Mouse (Mus musculus): Measurements from ENCODE around the gene Tomm7.
"Not testable (repeated sequence)": the region's sequence is repeated elsewhere in the genome, so short reads cannot be mapped to it uniquely, and the experiment has no call there.

Tomm7 gene

GRCm38 (mm10) chr5:23843674-23844530, at the start of gene Tomm7:
TSS of gene Tomm7 (minus strand) at chr5:23844161.
- peak; percentile 95 to 96 for DNase-seq (ENCODE audit: low spot score in 2 of 2)

DNA sequence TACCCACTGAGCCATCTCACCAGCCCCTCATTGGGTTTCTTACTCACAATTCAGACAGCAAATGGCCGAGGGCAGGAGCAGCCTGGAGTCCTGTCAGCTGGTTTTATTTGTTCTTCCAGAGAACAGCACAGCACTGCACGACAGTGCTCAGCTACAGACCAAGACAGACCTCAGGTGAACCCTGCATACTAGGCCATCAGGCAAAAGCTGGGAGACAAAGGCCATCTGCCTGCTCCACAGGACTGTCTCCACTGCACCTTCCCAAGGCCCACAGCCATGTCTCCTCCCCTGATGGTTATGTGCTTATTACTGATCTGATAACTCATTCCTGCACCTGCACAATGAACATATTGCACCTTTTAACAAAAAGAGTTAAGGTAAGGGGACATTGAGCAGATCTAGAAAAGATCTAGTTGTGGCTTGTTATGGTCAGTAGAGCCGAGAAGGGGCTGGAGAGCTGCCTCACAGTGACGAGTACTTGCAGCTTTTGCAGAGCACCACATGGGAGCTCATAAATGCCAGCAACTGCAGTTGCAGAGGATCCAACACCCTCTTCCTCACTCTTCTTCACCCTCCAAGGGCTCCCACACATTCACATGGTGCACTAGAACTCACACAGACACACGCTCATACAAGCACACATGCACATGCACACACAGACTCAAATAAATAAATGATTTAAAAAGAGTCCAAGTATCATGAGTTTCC, 49.3 kb upstream of the Tomm7 start:
- no peak for DNase-seq (ENCODE audit: low spot score in 2 of 2)

GRCm38 (mm10) chr5:23890734-23891133, 46.8 kb upstream of the Tomm7 start:
- peak in 1 of 2 experiments; percentile 55 for DNase-seq (ENCODE audit: low spot score in 2 of 2)

GRCm38 (mm10) chr5:23889461-23889860, 45.5 kb upstream of the Tomm7 start:
- no peak for DNase-seq (ENCODE audit: low spot score in 2 of 2)

DNA sequence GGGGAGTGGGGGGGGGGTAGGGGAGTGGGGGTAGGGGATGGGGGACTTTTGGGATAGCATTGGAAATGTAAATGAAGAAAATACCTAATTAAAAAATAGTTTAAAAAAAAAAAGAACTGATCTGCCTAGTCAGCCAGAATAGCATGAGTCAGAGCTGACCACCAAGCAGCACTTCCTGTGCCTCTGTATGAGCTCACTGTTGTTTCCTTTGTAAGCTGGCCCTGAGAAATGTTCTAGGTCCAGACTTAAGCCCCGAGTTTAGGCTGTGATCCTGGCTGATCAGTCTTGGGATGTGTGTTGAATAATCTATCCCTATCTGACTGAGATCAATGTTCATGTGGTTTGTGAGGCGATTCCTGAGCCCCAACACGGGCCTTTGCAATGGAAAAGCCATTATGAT, 43.1 kb upstream of the Tomm7 start:
- no peak for DNase-seq (ENCODE audit: low spot score in 2 of 2)

GRCm38 (mm10) chr5:23874457-23874856, 30.5 kb upstream of the Tomm7 start:
- no peak for DNase-seq (ENCODE audit: low spot score in 2 of 2)

DNA sequence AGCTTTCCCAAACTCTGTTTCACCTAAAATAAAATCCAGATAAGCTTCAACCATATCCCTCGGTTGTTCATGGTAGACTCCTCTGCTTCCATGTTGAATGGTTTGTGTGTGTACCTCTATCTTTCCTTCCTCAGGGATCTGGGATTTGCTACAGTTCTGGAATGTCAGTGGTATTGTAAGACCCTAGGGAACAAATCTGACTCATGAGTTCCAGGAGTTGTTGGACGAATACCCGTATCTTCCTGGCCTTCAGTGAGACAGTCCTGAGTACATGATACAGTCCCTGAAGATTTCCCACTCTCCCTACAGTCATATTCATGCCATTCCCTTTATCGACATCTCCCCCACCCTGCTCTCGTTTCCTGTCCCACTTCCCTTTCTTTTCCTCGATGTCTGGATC, 28.6 kb upstream of the Tomm7 start:
- DNase-seq (ENCODE audit: low spot score in 2 of 2) = no peak

GRCm38 (mm10) chr5:23871323-23871722, 27.4 kb upstream of the Tomm7 start:
- not testable (repeated sequence) for DNase-seq (ENCODE audit: low spot score in 2 of 2)

DNA sequence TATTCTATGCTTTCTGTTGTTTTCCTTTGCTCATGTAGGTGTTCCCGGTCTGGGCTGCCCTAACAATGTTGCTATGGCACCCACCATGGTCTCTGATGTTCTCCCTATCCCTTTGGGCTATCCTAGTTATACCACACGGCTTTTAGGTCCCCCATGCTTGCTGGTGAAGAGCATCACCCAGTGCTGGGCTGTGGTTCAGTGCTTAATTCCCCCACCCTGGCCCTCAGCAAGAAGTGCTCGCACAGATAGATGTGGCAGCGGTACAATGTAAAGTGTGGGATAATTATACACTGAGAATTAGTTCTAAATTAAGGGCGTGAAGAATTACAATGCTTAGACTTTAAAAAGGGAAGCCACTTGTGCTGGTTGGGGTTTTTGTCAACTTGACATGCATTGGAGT, 22.0 kb upstream of the Tomm7 start:
- DNase-seq (ENCODE audit: low spot score in 2 of 2) = no peak

DNA sequence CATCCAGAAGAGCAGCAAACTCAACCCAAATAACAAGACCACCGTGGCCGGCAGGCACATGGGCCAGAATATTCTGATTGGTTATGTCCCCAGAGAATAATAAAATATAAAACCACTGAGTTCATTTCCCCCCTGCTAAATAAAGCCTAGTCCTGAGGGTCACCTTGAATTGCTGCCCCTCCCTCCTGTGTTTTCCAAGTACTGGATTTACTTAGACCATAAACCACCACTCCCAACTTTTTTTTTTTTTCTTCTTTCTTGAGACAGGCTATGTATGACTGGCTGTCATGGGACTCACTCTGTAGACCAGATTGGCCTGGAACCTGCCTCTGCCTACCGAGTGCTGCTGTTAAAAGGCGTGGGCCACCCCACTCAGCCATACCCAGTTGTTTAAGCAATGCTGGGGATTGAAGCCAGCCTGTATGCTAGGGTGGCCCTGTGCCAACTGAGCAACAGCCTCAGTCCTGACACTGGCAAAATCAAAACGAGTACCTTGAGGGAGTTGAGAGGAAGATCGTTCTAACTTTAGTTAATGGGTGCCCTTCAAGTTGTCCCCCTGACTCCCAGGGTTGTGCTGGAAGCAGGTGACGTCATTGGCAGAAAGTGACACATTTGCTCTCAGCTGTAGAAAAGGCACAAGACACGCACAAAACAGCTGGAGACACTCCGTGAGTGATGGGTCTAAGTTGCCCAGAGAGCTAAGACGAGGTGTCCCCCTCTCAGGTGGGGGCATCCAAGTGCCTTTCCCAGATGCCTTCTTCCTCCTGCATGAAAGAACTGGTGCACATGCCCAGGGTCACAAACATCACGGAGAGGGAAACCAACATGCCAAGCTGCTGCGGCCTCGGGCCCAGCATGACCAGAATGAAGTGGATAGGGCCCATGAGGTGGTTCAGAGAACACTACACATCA, 20.3 kb upstream of the Tomm7 start:
- no peak for DNase-seq (ENCODE audit: low spot score in 2 of 2)

GRCm38 (mm10) chr5:23863166-23864053, 19.4 kb upstream of the Tomm7 start:
- DNase-seq (ENCODE audit: low spot score in 2 of 2) = no peak

DNA sequence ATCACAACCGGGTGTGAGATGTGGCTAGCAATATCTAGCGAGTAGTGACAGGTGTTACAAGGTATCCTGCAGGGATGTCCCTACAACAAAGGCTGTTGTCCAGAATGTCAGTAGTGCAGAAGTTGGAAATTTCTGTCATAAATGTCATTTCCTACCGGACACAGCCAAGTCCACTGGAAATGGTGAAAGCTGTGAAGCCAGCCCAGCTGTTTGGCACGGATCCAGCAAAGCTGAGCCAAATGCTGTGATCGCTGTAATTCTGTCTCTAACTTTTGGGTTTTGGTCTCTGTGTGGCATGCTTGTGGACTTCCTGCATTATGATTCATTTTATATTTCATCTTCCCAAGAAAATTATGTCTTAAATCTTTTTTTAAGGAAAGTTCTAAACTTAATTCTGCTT, 18.3 kb upstream of the Tomm7 start:
- DNase-seq (ENCODE audit: low spot score in 2 of 2) = no peak

- DNase-seq (ENCODE audit: low spot score in 2 of 2) = no peak
These were observed 17.8 kb upstream of the Tomm7 start for GRCm38 (mm10) chr5:23861721-23862120.

DNA sequence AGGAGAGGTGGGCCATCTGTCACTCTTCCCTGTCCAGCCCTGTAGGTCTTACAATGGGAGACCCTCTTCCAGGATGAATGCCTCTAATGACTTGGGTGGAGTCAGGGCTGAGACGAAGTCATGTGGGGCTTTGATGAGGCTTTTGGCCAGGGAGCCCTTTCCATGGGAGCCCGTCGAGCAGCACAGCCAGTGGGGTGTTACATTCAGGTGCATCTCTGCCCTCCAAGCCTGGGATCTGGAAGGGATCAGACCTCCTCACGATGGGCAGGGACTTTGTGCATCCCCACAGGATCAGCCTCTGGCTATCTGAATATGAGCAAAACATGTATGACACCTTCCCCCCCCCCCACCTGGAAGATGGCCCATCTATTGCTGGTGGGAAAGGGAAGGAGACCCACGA, 15.9 kb upstream of the Tomm7 start:
- DNase-seq (ENCODE audit: low spot score in 2 of 2) = no peak

- no peak for DNase-seq (ENCODE audit: low spot score in 2 of 2)
These were observed 15.2 kb upstream of the Tomm7 start for GRCm38 (mm10) chr5:23859087-23859718.

- DNase-seq (ENCODE audit: low spot score in 2 of 2) = no peak
These were observed 14.7 kb upstream of the Tomm7 start for GRCm38 (mm10) chr5:23858643-23859042.

GRCm38 (mm10) chr5:23858001-23858400, 14.0 kb upstream of the Tomm7 start:
- no peak for DNase-seq (ENCODE audit: low spot score in 2 of 2)

DNA sequence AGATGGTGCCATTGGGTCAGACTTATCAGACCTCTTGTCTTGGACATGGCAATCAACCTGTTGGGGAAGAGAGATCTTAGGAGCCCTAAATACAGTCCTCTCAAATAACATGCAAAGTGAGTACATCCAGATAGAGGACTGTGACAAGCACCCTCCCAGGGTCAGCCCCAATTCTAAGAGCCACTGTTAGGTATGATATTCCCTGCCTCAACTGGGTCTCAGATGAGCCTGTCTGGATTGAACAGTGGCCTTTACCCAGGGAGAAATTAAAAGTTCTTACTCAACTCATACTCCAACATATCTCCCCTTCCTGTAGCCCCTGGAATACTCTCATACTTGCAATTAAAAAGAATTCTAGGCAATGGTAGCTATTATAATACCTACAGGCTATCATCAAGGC, 13.2 kb upstream of the Tomm7 start:
- DNase-seq (ENCODE audit: low spot score in 2 of 2) = no peak

- no peak for DNase-seq (ENCODE audit: low spot score in 2 of 2)
These were observed 12.2 kb upstream of the Tomm7 start for GRCm38 (mm10) chr5:23856164-23856563.

DNA sequence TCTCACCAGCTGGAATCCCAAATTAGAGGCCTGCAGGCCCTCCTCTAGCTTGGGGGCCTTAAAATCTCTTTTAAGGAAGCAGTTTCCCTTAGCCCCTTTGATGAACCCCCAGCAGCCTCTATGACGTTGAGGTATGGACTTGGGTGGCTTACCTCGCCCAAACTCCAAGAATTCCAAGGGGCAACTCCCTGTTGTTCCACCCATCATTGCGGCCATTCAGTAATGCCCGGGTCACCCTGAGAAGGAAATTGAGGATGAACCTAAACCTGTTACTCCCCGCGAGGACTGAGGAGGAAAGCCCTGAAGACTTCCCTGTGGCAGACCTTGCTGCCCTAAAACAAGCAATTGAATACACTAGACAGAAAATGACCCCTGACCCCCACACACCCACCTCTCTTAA, 11.5 kb upstream of the Tomm7 start:
- DNase-seq (ENCODE audit: low spot score in 2 of 2) = no peak

GRCm38 (mm10) chr5:23852916-23853315, 9.0 kb upstream of the Tomm7 start:
- DNase-seq (ENCODE audit: low spot score in 2 of 2) = not testable (repeated sequence)

Data from frontal cortex, postnatal 14 days (tissue).